Mouse (Mus musculus) spleen, postnatal 10 days (tissue): ENCODE results near the gene Impdh2.
"Not testable (repeated sequence)": the region's sequence is repeated elsewhere in the genome, so short reads cannot be mapped to it uniquely, and the experiment has no call there.

Experiments
- DNase-seq, 2 experiments: peaks; one replicate each; pipeline ENCODE4 v3.0.0; 2021 to 2022; ENCODE audit warnings: low spot score in 2 of 2

Gene Impdh2

DNA sequence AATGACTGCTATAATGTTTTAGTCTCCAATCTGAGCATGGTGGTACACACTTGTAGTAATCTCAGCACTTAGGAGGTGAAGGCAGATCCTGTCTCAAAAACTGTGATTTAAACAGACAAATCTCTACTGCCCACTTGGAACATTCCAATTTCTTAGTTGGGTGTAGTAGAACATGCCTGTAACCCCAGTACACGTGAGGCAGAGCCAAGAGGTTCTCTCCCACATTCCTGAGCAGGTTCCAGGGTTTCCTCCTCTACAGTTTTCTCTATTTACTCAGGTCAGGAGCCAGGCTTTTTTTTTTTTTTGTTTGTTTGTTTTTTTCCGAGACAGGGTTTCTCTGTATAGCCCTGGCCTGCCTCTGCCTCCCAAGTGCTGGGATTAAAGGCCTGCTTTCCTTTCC is 39.9 kb downstream of the Impdh2 start:
- DNase-seq, result no peak

DNA sequence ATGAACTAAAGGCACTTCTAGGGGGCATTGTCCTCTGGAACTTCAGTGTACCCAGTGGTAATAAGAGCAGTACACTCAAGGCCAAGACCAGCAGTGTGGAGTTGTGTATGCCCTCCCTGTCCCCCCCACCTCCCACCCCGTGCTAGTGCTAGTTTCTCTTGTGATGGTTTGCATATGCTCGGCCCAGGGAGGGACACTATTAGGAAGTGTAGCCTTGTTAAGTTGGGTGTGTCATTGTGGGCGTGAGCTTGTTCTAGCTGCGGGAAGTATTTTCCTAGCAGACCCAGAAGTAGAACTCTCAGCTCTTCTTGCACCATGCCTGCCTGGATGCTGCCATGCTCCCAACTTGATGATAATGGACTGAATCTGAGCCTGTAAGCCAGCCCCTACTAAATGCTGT is 41.9 kb downstream of the Impdh2 start:
- DNase-seq, result no peak

DNA sequence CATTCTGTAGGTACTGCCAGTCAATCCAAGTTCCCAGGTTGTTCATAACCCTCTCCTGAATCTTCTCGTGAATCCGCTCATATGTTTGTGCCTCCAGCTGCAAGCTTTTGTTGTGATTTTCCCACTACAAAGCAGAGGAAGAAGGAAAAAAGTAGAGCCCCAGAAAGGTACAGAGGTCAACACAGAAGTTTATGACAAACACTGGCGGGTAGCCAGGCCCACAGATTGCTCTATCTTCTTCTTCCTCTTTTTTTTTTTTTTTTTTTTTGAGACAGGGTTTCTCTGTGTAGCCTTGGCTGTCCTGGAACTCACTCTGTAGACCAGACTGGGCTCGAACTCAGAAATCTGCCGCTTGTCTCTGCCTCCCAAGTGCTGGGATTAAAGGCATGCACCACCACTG is 47.8 kb downstream of the Impdh2 start:
- not testable (repeated sequence) for DNase-seq

DNA sequence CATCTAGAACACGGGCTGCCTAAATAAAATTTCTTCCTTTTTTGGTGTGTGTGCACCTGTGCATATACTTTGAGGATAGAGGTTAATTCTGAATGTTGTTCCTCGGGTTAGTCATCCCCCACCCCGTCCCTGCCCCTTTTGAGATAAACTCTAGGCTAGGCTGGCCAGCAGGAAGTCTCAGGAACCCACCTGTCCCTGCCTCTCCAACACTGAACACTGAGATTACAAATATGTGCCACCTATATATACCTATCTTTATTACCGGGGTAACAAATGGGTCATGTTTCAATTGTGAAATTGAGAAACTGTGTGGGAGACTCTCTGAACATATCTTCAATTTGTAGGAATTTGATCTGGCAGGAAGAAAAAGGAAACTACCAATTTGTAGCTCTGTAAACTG is 48.8 kb downstream of the Impdh2 start:
- DNase-seq, result no peak

DNA sequence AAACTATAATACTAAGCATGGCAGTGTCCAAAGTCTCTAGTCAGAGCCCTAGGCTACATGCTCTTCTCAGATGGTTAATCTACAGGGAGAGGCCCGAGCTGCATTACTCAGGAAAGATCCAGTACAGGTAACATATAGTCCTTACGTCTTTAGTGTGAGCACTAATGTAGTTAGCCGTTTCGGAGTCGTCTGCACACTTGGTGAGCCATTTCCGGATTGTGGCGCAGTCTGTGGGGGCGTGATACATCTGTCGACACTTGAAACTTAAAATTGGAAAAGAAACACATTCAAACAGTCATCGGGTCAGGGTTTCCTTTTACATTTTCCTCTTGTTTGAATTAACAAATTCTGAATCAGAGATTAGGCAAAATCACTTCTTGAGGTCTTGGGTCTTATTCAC is 51.4 kb downstream of the Impdh2 start:
- no peak for DNase-seq
